10 mouse cellular contexts compared by ENCODE assay signal in the genomic region with DNA sequence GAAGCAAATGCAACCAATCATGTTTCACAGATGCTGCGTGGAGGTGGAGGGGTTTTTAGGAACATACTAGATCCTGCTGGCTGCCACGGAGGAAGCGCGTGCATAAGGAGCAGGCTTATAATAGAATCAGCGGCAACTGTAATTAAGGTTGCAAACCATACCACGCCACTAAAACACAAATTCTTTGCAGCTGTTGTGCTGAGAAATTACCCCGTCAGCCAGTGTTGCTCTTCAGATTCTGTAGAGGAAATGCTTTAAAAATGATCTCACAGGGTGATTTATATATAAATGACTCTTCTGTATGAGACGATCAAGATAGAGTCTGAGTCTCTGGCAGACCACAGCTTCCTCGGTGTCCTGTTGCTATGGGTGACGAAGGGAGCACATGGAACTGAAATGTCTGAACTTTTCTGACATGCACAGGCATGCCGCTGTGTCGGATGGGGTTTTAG. TPM values are rescaled to one million over a fixed set of nuclear protein-coding genes. Genes with fewer than 3 reads are reported as not detected.
DNase-seq lines count a peak whose midpoint lies in the region; ATAC-seq lines count a peak whose summit lies in the region.
"Had no signal": no experiment of that assay in that cellular context is flagged by ENCODE, and none has a peak within 500 bp of the region (broad histone marks: within the 10 kb centered on the region; RNA-seq: fewer than 3 reads in every experiment).

No protein-coding gene starts in this region.

- ATAC-seq in heart, embryonic 13.5 days (ENCODE audit: extremely low read depth, insufficient number of reproducible peaks, low FRiP score, low TSS enrichment), result no peak
- ATAC-seq in monocyte, adult 5-6 weeks (replicated peaks; ENCODE audit: insufficient number of reproducible peaks, low FRiP score, low TSS enrichment, poor library complexity, severe bottlenecking), result no peak

- peaks cover 32% of the 10 kb centered on the region for H3K36me3 ChIP-seq in heart, embryonic 13.5 days

- no peaks in the 10 kb centered on the region for H3K9me3 ChIP-seq in heart, embryonic 13.5 days
- H3K9me3 ChIP-seq: limb, embryonic 12.5 days had no signal

- 0 out of 2 replicates have a peak overlapping the region, but pooled peaks have one; percentile 12 for H3K27ac ChIP-seq in heart, embryonic 13.5 days (replicated peaks)
- H3K27ac ChIP-seq: limb, embryonic 12.5 days had no signal

- DNase-seq in heart, postnatal 36 days, result no peak
- DNase-seq in urinary bladder, postnatal 14 days (ENCODE audit: low spot score), result peak; percentile 48
- DNase-seq in urinary bladder, postnatal 4 days (ENCODE audit: low spot score in 2 of 2), result no peak
- DNase-seq in layer of hippocampus, postnatal 36 days, result peak; percentile 35 to 39
- DNase-seq in adrenal gland, postnatal 14 days, result no peak
- no peak for DNase-seq in urinary bladder, postnatal 10 days (ENCODE audit: low spot score)
- DNase-seq: cerebellum, postnatal 36 days had no signal

- H3K4me2 ChIP-seq in heart, embryonic 13.5 days, result no peak overlapping the region
- H3K4me2 ChIP-seq: limb, embryonic 12.5 days had no signal

- H3K9ac ChIP-seq in heart, embryonic 13.5 days, result no peak overlapping the region
- H3K9ac ChIP-seq: limb, embryonic 12.5 days had no signal

- intact Hi-C loops in heart, postnatal 36 days (cut with DNase I), result no loop called here

- 64% methylated on average over 12 of the region's 12 CpGs for WGBS in heart, embryonic 13.5 days

- no peaks in the 10 kb centered on the region for H3K27me3 ChIP-seq in heart, embryonic 13.5 days (replicated peaks)
- H3K27me3 ChIP-seq: limb, embryonic 12.5 days had no signal

- peaks cover 52% of the 10 kb centered on the region for H3K4me1 ChIP-seq in heart, embryonic 13.5 days

- no peak overlapping the region for H3K4me3 ChIP-seq in heart, embryonic 13.5 days
- H3K4me3 ChIP-seq: limb, embryonic 12.5 days had no signal

RNA-seq across cellular contexts. Expression of gene Rgs12, which starts 40.1 kb away (rescaled TPM):
- 28.9 and 30.7 TPM in 2 replicates for polyA plus RNA-seq in heart, embryonic 13.5 days (2015; fragmentation: Nextera tagmentation; extraction: Ambion mirVana)
- total RNA-seq in heart, postnatal 36 days (2021), result 10 to 100 TPM; 15.6 to 16.2 TPM
- total RNA-seq in layer of hippocampus, postnatal 36 days (2021), result 10 to 100 TPM; 42.4 to 47.1 TPM
- 1.5 to 7.6 TPM (median 5.7 TPM) in 3 replicates for total RNA-seq in monocyte, adult 5-6 weeks (2017)
- 31.0 and 31.9 TPM in 2 replicates for total RNA-seq in adrenal gland, postnatal 14 days (2021)

RNA-seq across cellular contexts. Expression of gene Hgfac, which starts 52.0 kb away (rescaled TPM):
- polyA plus RNA-seq in heart, embryonic 13.5 days (2015; fragmentation: Nextera tagmentation; extraction: Ambion mirVana), result 0.83 and 2.1 TPM in 2 replicates
- under 1 TPM; 0.49 to 0.72 TPM for total RNA-seq in heart, postnatal 36 days (2021)
- total RNA-seq in layer of hippocampus, postnatal 36 days (2021), result 1 to 10 TPM in 1 of 2 experiments, under 1 TPM in 1; 0.65 to 1.5 TPM
- total RNA-seq in monocyte, adult 5-6 weeks (2017), result not detected in 3 replicates
- total RNA-seq in adrenal gland, postnatal 14 days (2021), result 3.7 and 36.1 TPM in 2 replicates

Comparison
In these comparisons a context has a peak if more than half of its experiments do, and no peak if none do; other contexts are left out.
1. DNase-seq: peak in urinary bladder, postnatal 14 days (single experiment) and layer of hippocampus, postnatal 36 days (2 of 2); none in heart, postnatal 36 days (0 of 2), urinary bladder, postnatal 4 days (0 of 2), adrenal gland, postnatal 14 days (single experiment) and urinary bladder, postnatal 10 days (single experiment).